In the genomic region with DNA sequence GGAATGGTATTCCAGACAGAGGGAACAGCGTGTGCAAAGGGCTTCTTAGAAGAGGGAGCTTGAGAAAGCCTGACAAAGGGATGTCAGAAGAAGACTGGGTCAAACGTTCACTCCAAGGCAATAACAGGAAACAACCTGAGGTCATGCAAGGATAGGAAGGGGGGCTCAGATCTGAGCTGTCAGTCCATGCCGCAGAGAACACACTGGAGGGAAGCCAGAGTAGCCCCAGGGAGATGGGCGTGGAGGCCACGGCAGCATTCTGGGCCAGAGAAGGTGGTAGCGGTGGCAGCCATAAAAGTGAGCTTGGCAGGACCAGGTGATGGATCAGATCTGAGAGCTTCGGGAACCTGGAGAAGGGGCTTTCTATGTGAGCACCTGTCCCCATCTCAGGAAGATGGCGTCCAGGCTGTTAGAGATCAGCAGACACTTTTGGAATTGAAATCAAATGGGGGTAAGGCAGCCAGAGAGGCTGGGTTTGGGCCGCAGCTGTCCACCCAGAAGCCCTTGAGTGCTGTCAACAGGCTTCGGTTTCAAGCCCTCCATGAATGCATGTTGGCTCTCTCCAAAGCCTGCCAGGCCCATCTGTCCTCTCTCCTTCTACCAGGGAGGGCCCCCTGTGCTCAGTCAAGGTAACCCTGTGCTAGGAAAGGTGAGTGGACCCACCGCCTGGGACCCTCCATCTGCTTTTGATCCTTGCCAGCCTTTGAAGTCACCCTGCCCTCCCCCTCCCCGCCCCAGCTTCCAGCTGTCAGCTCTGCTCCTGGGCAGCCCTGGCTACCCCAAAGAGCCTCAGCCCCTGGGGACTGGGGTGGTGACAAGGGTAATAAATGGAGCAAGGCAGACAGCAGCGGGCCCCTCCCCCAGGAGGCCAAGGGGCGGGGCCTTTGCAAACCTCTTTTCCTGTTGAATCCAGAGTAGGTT, we compare ENCODE assay signal across 7 mouse cellular contexts. TPM values are rescaled to one million over a fixed set of nuclear protein-coding genes. Genes with fewer than 3 reads are reported as not detected.
DNase-seq lines count a peak whose midpoint lies in the region; ATAC-seq lines count a peak whose summit lies in the region.

No protein-coding gene starts in this region.

- no peak overlapping the region for H3K4me3 ChIP-seq in embryonic facial prominence, embryonic 11.5 days (ENCODE audit: low read depth, low read length)
- H3K4me3 ChIP-seq in heart, embryonic 16.5 days (ENCODE audit: low read length), result no peak overlapping the region
- H3K4me3 ChIP-seq in kidney, embryonic 16.5 days (ENCODE audit: low read length), result no peak overlapping the region
- H3K4me3 ChIP-seq in midbrain, embryonic 13.5 days (replicated peaks), result no peak overlapping the region

- H3K36me3 ChIP-seq in embryonic facial prominence, embryonic 11.5 days (replicated peaks; ENCODE audit: control insufficient read depth, insufficient read depth, low read depth, low read length), result no peaks in the 10 kb centered on the region
- H3K36me3 ChIP-seq in heart, embryonic 16.5 days (ENCODE audit: control insufficient read depth, insufficient read depth), result no peaks in the 10 kb centered on the region
- H3K36me3 ChIP-seq in kidney, embryonic 16.5 days (ENCODE audit: insufficient read depth, low read length), result no peaks in the 10 kb centered on the region
- no peaks in the 10 kb centered on the region for H3K36me3 ChIP-seq in midbrain, embryonic 13.5 days

- H3K27ac ChIP-seq in embryonic facial prominence, embryonic 11.5 days (replicated peaks; ENCODE audit: low read depth, low read length), result no peak overlapping the region
- no peak overlapping the region for H3K27ac ChIP-seq in heart, embryonic 16.5 days (ENCODE audit: low read length)
- peak overlapping the region; percentile 37; the same call in 1 of the 2 replicates for H3K27ac ChIP-seq in kidney, embryonic 16.5 days (ENCODE audit: low read length)
- H3K27ac ChIP-seq in midbrain, embryonic 13.5 days, result no peak overlapping the region

- peak; percentile 16 for DNase-seq in R1 (ENCODE audit: low read depth, low spot score)
- DNase-seq in embryonic facial prominence, embryonic 11.5 days (ENCODE audit: low spot score), result peak; percentile 78
- DNase-seq in thymus, postnatal 10 days (ENCODE audit: low spot score in 2 of 2), result peak; percentile 41 to 63
- no peak for DNase-seq in testis, postnatal 14 days (ENCODE audit: low spot score)

- no peak overlapping the region; the same call in 1 of the 2 replicates for H3K4me2 ChIP-seq in embryonic facial prominence, embryonic 11.5 days (ENCODE audit: low read depth, low read length)
- H3K4me2 ChIP-seq in heart, embryonic 16.5 days (ENCODE audit: low read depth, low read length), result no peak overlapping the region; the same call in 1 of the 2 replicates
- H3K4me2 ChIP-seq in kidney, embryonic 16.5 days (replicated peaks; ENCODE audit: low read depth, low read length), result peak overlapping the region; percentile 22; the same call in 1 of the 2 replicates
- no peak overlapping the region for H3K4me2 ChIP-seq in midbrain, embryonic 13.5 days (replicated peaks)

- H3K4me1 ChIP-seq in embryonic facial prominence, embryonic 11.5 days (ENCODE audit: control insufficient read depth, insufficient read depth, low read length), result peaks cover 11% of the 10 kb centered on the region; the same call in 1 of the 2 replicates
- H3K4me1 ChIP-seq in heart, embryonic 16.5 days (ENCODE audit: control insufficient read depth, insufficient read depth, low read length), result peaks cover 17% of the 10 kb centered on the region
- peaks cover 41% of the 10 kb centered on the region for H3K4me1 ChIP-seq in kidney, embryonic 16.5 days (ENCODE audit: insufficient read depth, low read length)
- peaks cover 35% of the 10 kb centered on the region for H3K4me1 ChIP-seq in midbrain, embryonic 13.5 days (replicated peaks)

- WGBS in embryonic facial prominence, embryonic 11.5 days, result 27% methylated on average over 14 of the region's 14 CpGs
- 20% methylated on average over 14 of the region's 14 CpGs for WGBS in heart, embryonic 16.5 days
- 14% methylated on average over 14 of the region's 14 CpGs for WGBS in kidney, embryonic 16.5 days
- 49% methylated on average over 14 of the region's 14 CpGs for WGBS in midbrain, embryonic 13.5 days

- no peaks in the 10 kb centered on the region for H3K27me3 ChIP-seq in embryonic facial prominence, embryonic 11.5 days (ENCODE audit: control insufficient read depth, insufficient read depth, low read length)
- no peaks in the 10 kb centered on the region for H3K27me3 ChIP-seq in heart, embryonic 16.5 days (ENCODE audit: control insufficient read depth, insufficient read depth, low read length)
- no peaks in the 10 kb centered on the region for H3K27me3 ChIP-seq in kidney, embryonic 16.5 days (ENCODE audit: insufficient read depth, low read length)
- no peaks in the 10 kb centered on the region; the same call in 1 of the 2 replicates for H3K27me3 ChIP-seq in midbrain, embryonic 13.5 days

- no peaks in the 10 kb centered on the region for H3K9me3 ChIP-seq in embryonic facial prominence, embryonic 11.5 days (replicated peaks; ENCODE audit: control insufficient read depth, low read length)
- H3K9me3 ChIP-seq in heart, embryonic 16.5 days (replicated peaks; ENCODE audit: control insufficient read depth, low read length), result no peaks in the 10 kb centered on the region
- H3K9me3 ChIP-seq in kidney, embryonic 16.5 days (ENCODE audit: low read length), result no peaks in the 10 kb centered on the region
- no peaks in the 10 kb centered on the region for H3K9me3 ChIP-seq in midbrain, embryonic 13.5 days

- no peak overlapping the region for H3K9ac ChIP-seq in embryonic facial prominence, embryonic 11.5 days (replicated peaks; ENCODE audit: low read length)
- H3K9ac ChIP-seq in heart, embryonic 16.5 days (ENCODE audit: low read length), result no peak overlapping the region
- H3K9ac ChIP-seq in kidney, embryonic 16.5 days (replicated peaks; ENCODE audit: low read length), result no peak overlapping the region
- no peak overlapping the region for H3K9ac ChIP-seq in midbrain, embryonic 13.5 days (replicated peaks)

- peak; percentile 84 for ATAC-seq in embryonic facial prominence, embryonic 11.5 days (replicated peaks; ENCODE audit: insufficient number of reproducible peaks, low FRiP score, low TSS enrichment, low read depth)
- peak; percentile 56; the same call in 1 of the 2 replicates for ATAC-seq in heart, embryonic 16.5 days (replicated peaks; ENCODE audit: extremely low read depth, insufficient read depth, low FRiP score)
- peak; percentile 76 for ATAC-seq in kidney, embryonic 16.5 days (ENCODE audit: low FRiP score, low TSS enrichment)
- peak; percentile 43; the same call in 1 of the 2 replicates for ATAC-seq in midbrain, embryonic 13.5 days

RNA-seq across cellular contexts. Expression of gene Eya2, which starts 58.4 kb away (rescaled TPM):
- 27.2 and 32.0 TPM in 2 replicates for polyA plus RNA-seq in embryonic facial prominence, embryonic 11.5 days (2014; fragmentation: Nextera tagmentation; extraction: Ambion mirVana)
- polyA plus RNA-seq in heart, embryonic 16.5 days (2015; fragmentation: Nextera tagmentation; extraction: Ambion mirVana), result 3.6 and 5.8 TPM in 2 replicates
- polyA plus RNA-seq in kidney, embryonic 16.5 days (2015; fragmentation: Nextera tagmentation; extraction: Ambion mirVana), result 6.8 and 7.5 TPM in 2 replicates
- 4.4 TPM in 2 replicates for polyA plus RNA-seq in midbrain, embryonic 13.5 days (2015; fragmentation: Nextera tagmentation; extraction: Ambion mirVana)
